Mouse (Mus musculus) lung, postnatal 0 days (tissue): ENCODE data around the gene 1700061G19Rik.

Source experiments
- CTCF ChIP-seq: IDR thresholded peaks from 2 replicates; pipeline ENCODE4 v1.5.1; 2016; ENCODE audit warnings: antibody characterized with exemption, mild to moderate bottlenecking
- EP300 ChIP-seq: IDR thresholded peaks from 2 replicates; pipeline ENCODE4 v1.6.1; 2016; ENCODE audit warnings: antibody characterized with exemption, mild to moderate bottlenecking, control low read depth

GRCm38 (mm10) chr17:56866071-56866470 lies 9.2 kb upstream of the 1700061G19Rik start:
- no peak for TF ChIP-seq CTCF
- no peak for TF ChIP-seq EP300
